ENCODE assay signal across 41 mouse cellular contexts in the genomic region with DNA sequence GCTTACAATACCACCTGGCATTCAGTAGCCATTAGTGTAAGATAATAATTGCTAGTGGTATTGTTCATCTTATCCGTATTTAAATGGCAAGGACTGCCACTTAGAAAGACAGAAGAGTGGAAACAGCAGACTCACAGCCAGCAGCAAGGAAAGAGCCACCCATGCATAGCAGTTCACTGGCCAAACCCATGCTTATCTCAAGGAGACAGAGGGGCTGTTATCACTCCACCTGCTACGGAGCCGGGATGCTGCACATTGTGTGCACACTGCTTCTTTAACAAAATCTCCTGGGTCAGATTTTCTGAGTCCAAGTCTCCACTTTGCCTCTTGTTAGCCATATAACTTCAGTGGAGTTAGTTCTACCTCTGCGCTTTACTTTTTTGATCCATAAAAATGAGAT. TPM values are rescaled to one million over a fixed set of nuclear protein-coding genes. Genes with fewer than 3 reads are reported as not detected.
DNase-seq lines count a peak whose midpoint lies in the region; ATAC-seq and TF ChIP-seq lines count a peak whose summit lies in the region.
"Had no signal": no experiment of that assay in that cellular context is flagged by ENCODE, and none has a peak within 500 bp of the region (broad histone marks: within the 10 kb centered on the region; RNA-seq: fewer than 3 reads in every experiment).

No protein-coding gene starts in this region.

- WGBS in liver, embryonic 14.5 days (ENCODE audit: insufficient replicate concordance): 35% methylated on average over 4 of the region's 4 CpGs
- 81% methylated on average over 4 of the region's 4 CpGs for WGBS in midbrain, embryonic 14.5 days

- no peaks in the 10 kb centered on the region for H3K27me3 ChIP-seq in liver, embryonic 14.5 days (ENCODE audit: control insufficient read depth, insufficient read depth, low read length)
- no peaks in the 10 kb centered on the region for H3K27me3 ChIP-seq in midbrain, embryonic 14.5 days (ENCODE audit: control insufficient read depth, insufficient read depth, low read length)
- H3K27me3 ChIP-seq: embryonic facial prominence, embryonic 12.5 days; forebrain, embryonic 15.5 days; hindbrain, embryonic 13.5 days; neural tube, embryonic 12.5 days had no signal

- peak; percentile 62 for ATAC-seq in common myeloid progenitor, adult 5-6 weeks (replicated peaks; ENCODE audit: low read depth, poor library complexity, severe bottlenecking)
- ATAC-seq in liver, embryonic 14.5 days (ENCODE audit: insufficient read depth): peak; percentile 70; the same call in 1 of the 2 replicates
- no peak for ATAC-seq in midbrain, embryonic 14.5 days (ENCODE audit: low FRiP score, low TSS enrichment)
- ATAC-seq: forebrain, embryonic 15.5 days; intestine, postnatal 0 days had no signal

- TF ChIP-seq EP300 in liver, embryonic 14.5 days (IDR thresholded peaks at IDR 0.05; ENCODE audit: low read depth): peak; percentile 60

- H3K9me3 ChIP-seq in liver, embryonic 14.5 days (ENCODE audit: control insufficient read depth, low read length): no peaks in the 10 kb centered on the region
- no peaks in the 10 kb centered on the region for H3K9me3 ChIP-seq in midbrain, embryonic 14.5 days (ENCODE audit: control insufficient read depth, low read length)
- H3K9me3 ChIP-seq: embryonic facial prominence, embryonic 12.5 days; forebrain, embryonic 10.5 days; forebrain, embryonic 15.5 days; heart, embryonic 12.5 days; hindbrain, embryonic 13.5 days; neural tube, embryonic 12.5 days had no signal

- H3K4me3 ChIP-seq in liver, embryonic 14.5 days (ENCODE audit: insufficient read depth in 1 of 2, low read depth in 2 of 2, low read length in 2 of 2): no peak overlapping the region
- H3K4me3 ChIP-seq in midbrain, embryonic 14.5 days (replicated peaks; ENCODE audit: low read depth, low read length): no peak overlapping the region
- H3K4me3 ChIP-seq: embryonic facial prominence, embryonic 12.5 days; forebrain, embryonic 10.5 days; forebrain, embryonic 15.5 days; heart, embryonic 12.5 days; hindbrain, embryonic 13.5 days; left cerebral cortex, adult 2 months; myocyte; neural tube, embryonic 12.5 days had no signal

- H3K27ac ChIP-seq in liver, embryonic 14.5 days: no peak overlapping the region
- no peak overlapping the region for H3K27ac ChIP-seq in midbrain, embryonic 14.5 days (replicated peaks; ENCODE audit: low read depth, low read length)
- H3K27ac ChIP-seq: embryonic facial prominence, embryonic 12.5 days; forebrain, embryonic 10.5 days; forebrain, embryonic 15.5 days; hindbrain, embryonic 13.5 days; left cerebral cortex, adult 2 months; neural tube, embryonic 12.5 days had no signal

- H3K4me2 ChIP-seq in liver, embryonic 14.5 days (ENCODE audit: low read depth): no peak overlapping the region
- no peak overlapping the region for H3K4me2 ChIP-seq in midbrain, embryonic 14.5 days (ENCODE audit: low read length)
- H3K4me2 ChIP-seq: embryonic facial prominence, embryonic 12.5 days; forebrain, embryonic 15.5 days; heart, embryonic 12.5 days; hindbrain, embryonic 13.5 days; lung, embryonic 14.5 days; midbrain, embryonic 11.5 days; neural tube, embryonic 12.5 days had no signal

- no peak overlapping the region for H3K9ac ChIP-seq in liver, embryonic 14.5 days (replicated peaks)
- no peak overlapping the region for H3K9ac ChIP-seq in midbrain, embryonic 14.5 days (replicated peaks; ENCODE audit: low read length)
- H3K9ac ChIP-seq: embryonic facial prominence, embryonic 12.5 days; forebrain, embryonic 15.5 days; heart, embryonic 12.5 days; hindbrain, embryonic 13.5 days; lung, embryonic 14.5 days; neural tube, embryonic 12.5 days had no signal

- TF ChIP-seq CTCF in liver, embryonic 14.5 days (IDR thresholded peaks at IDR 0.05; ENCODE audit: low read depth): no peak

- peak; percentile 7 for DNase-seq in c-Kit-positive CD71-negative TER-119-negative erythroid progenitor cells, embryonic 14.5 days (ENCODE audit: low read depth)
- peak; percentile 13 to 22 (median 16) for DNase-seq in liver, embryonic 14.5 days (ENCODE audit: low read depth in 3 of 3, low spot score in 3 of 3)
- no peak for DNase-seq in adrenal gland, adult 8-10 months
- no peak for DNase-seq in midbrain, embryonic 14.5 days
- no peak for DNase-seq in adrenal gland, postnatal 25 days
- DNase-seq: adrenal gland, postnatal 36 days; B cell, adult 2 months; cerebellum, adult 11 months; cerebellum, adult 9-10 months; cerebellum, postnatal 36 days; embryo, embryonic 11 days; gastrocnemius, postnatal 25 days; heart, adult 18-20 months; heart, postnatal 4 days; kidney, adult 9 months; kidney, postnatal 10 days; lung, embryonic 14.5 days; lung, postnatal 14 days; right cerebral cortex, adult 18-20 months; thymus, adult 2 months; thymus, postnatal 4 days had no signal

- H3K36me3 ChIP-seq in liver, embryonic 14.5 days (replicated peaks; ENCODE audit: control insufficient read depth, insufficient read depth, low read depth): no peaks in the 10 kb centered on the region
- no peaks in the 10 kb centered on the region for H3K36me3 ChIP-seq in midbrain, embryonic 14.5 days (ENCODE audit: control insufficient read depth, insufficient read depth, low read length)
- H3K36me3 ChIP-seq: embryonic facial prominence, embryonic 12.5 days; forebrain, embryonic 10.5 days; forebrain, embryonic 15.5 days; heart, embryonic 12.5 days; hindbrain, embryonic 13.5 days; neural tube, embryonic 12.5 days had no signal

- H3K4me1 ChIP-seq in liver, embryonic 14.5 days (replicated peaks; ENCODE audit: control insufficient read depth in 2 of 2, insufficient read depth in 2 of 2, low read length in 1 of 2): peaks cover 0 to 4% of the 10 kb centered on the region in 2 experiments; a peak in 2 of 4 replicates
- H3K4me1 ChIP-seq in midbrain, embryonic 14.5 days (ENCODE audit: control insufficient read depth, insufficient read depth, low read length): no peaks in the 10 kb centered on the region
- H3K4me1 ChIP-seq: embryonic facial prominence, embryonic 12.5 days; forebrain, embryonic 10.5 days; forebrain, embryonic 15.5 days; heart, embryonic 12.5 days; hindbrain, embryonic 13.5 days; neural tube, embryonic 12.5 days had no signal

RNA-seq across cellular contexts. Expression of a gene that starts 27.1 kb away (rescaled TPM):
- not detected in 2 replicates for total RNA-seq in common myeloid progenitor, adult 5-6 weeks (2017)
- not detected in 2 replicates for polyA plus RNA-seq in liver, embryonic 14.5 days (2012; rRNA removed)
- not detected in 2 replicates for polyA plus RNA-seq in liver, embryonic 14.5 days (2014; fragmentation: Nextera tagmentation; extraction: Ambion mirVana)
- total RNA-seq in adrenal gland, adult 8-10 months (2022): not detected
- polyA plus RNA-seq in midbrain, embryonic 14.5 days (2014; fragmentation: Nextera tagmentation; extraction: Ambion mirVana): 0.11 TPM in 1 of 2 replicates, not detected in the other
- not detected in 2 replicates for total RNA-seq in adrenal gland, postnatal 25 days (2021)
- total RNA-seq: adrenal gland, postnatal 36 days; gastrocnemius, adult 18-20 months; gastrocnemius, postnatal 25 days; heart, adult 18-20 months; heart, postnatal 4 days; layer of hippocampus, postnatal 10 days; left cerebral cortex, adult 2 months; left cerebral cortex, postnatal 36 days; midbrain, postnatal 0 days had no signal
- polyA plus RNA-seq: brain, embryonic 14.5 days; embryonic facial prominence, embryonic 12.5 days; forebrain, embryonic 10.5 days; forebrain, embryonic 15.5 days; frontal cortex, adult 2 months; heart, embryonic 12.5 days; heart, postnatal 0 days; hindbrain, embryonic 13.5 days; intestine, postnatal 0 days; limb, embryonic 14.5 days; lung, embryonic 14.5 days; midbrain, embryonic 11.5 days; midbrain, postnatal 0 days; myocyte; neural tube, embryonic 12.5 days; spleen, adult 2 months; thymus, adult 2 months had no signal

RNA-seq across cellular contexts. Expression of a gene that starts 45.5 kb away (rescaled TPM):
- total RNA-seq in common myeloid progenitor, adult 5-6 weeks (2017): 24.9 and 29.6 TPM in 2 replicates
- 11.7 and 14.6 TPM in 2 replicates for polyA plus RNA-seq in liver, embryonic 14.5 days (2012; rRNA removed)
- polyA plus RNA-seq in liver, embryonic 14.5 days (2014; fragmentation: Nextera tagmentation; extraction: Ambion mirVana): 6.0 and 6.9 TPM in 2 replicates
- 10 to 100 TPM; 14.3 to 21.8 (median 16.8) TPM for total RNA-seq in adrenal gland, adult 8-10 months (2022)
- 13.5 and 19.7 TPM in 2 replicates for polyA plus RNA-seq in midbrain, embryonic 14.5 days (2014; fragmentation: Nextera tagmentation; extraction: Ambion mirVana)
- total RNA-seq in adrenal gland, postnatal 25 days (2021): 14.8 and 19.7 TPM in 2 replicates

RNA-seq across cellular contexts. Expression of a gene that starts 45.6 kb away (rescaled TPM):
- total RNA-seq in common myeloid progenitor, adult 5-6 weeks (2017): 49.1 and 67.5 TPM in 2 replicates
- polyA plus RNA-seq in liver, embryonic 14.5 days (2012; rRNA removed): 6.2 and 14.9 TPM in 2 replicates
- polyA plus RNA-seq in liver, embryonic 14.5 days (2014; fragmentation: Nextera tagmentation; extraction: Ambion mirVana): 71.4 and 72.3 TPM in 2 replicates
- total RNA-seq in adrenal gland, adult 8-10 months (2022): 10 to 100 TPM; 42.7 to 57.4 (median 48.8) TPM
- 71.9 and 73.3 TPM in 2 replicates for polyA plus RNA-seq in midbrain, embryonic 14.5 days (2014; fragmentation: Nextera tagmentation; extraction: Ambion mirVana)
- total RNA-seq in adrenal gland, postnatal 25 days (2021): 42.7 and 45.6 TPM in 2 replicates

Comparison
In these comparisons a context has a peak if more than half of its experiments do, and no peak if none do; other contexts are left out.
1. DNase-seq: peak in c-Kit-positive CD71-negative TER-119-negative erythroid progenitor cells, embryonic 14.5 days (single experiment) and liver, embryonic 14.5 days (3 of 3); none in adrenal gland, adult 8-10 months (single experiment), midbrain, embryonic 14.5 days (single experiment) and adrenal gland, postnatal 25 days (single experiment).